Mouse (Mus musculus): ENCODE data around the gene Ubl3.

The Ubl3 gene

DNA sequence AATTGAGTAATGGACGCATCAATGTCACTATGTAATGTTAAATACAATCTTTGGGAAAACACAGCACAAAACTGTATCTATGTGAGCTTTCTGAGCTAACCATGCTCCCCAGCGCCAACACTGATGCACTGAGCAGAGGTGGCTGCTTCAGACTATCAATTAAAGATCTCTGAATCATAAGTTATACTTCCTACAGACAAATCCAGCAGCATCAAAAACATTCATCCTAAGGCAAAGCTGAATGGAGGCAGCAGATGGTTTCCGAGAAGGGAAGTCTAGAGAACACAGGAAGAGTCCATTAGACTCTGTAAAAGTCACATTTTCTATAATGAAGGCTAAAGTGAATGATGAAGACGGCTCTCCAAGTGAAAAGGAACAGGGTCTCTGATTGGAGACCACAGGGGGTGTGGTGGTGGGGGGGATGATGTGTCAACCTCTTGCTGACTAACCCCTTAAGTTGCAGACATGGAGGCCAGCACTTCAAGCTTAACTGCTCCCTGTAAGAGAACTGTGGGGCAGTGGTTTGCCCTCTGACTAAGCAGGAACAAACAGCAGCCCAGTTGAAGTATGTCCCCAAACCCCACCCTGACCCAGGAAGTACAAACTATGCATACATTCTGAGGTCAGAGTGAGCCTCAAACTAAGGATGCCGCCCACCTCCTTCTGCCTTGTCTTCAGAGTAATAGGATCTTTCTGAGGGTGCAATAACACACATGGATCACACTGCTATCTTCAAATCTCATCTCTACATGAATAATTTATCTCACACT, 29.2 kb downstream of the Ubl3 start:
- no peak for DNase-seq

- DNase-seq: no peak
These were observed 30.2 kb downstream of the Ubl3 start for GRCm38 (mm10) chr5:148522378-148522777.

GRCm38 (mm10) chr5:148517445-148517844, 35.1 kb downstream of the Ubl3 start:
- DNase-seq: no peak

- DNase-seq: peak; percentile 31
These were observed 40.4 kb downstream of the Ubl3 start for GRCm38 (mm10) chr5:148512042-148512640.

DNA sequence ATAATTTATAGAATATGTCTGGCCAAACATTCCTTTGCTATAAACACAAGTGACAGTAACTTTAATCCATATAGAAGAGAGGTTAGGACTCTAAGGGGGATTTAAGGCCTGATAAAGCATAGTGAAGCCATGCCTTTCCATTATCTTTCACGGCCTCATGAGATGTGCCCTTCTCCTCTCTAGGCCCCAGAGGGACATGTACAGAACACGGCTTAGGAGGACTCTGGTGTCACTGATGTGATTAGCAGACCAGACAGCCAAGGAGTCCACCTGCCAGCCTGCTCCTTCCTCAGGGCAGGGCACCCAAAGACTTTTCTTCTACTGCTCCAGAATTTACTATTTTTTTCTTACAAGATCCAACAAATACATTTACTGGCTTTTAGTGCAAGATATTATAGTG, 42.3 kb downstream of the Ubl3 start:
- no peak for DNase-seq

DNA sequence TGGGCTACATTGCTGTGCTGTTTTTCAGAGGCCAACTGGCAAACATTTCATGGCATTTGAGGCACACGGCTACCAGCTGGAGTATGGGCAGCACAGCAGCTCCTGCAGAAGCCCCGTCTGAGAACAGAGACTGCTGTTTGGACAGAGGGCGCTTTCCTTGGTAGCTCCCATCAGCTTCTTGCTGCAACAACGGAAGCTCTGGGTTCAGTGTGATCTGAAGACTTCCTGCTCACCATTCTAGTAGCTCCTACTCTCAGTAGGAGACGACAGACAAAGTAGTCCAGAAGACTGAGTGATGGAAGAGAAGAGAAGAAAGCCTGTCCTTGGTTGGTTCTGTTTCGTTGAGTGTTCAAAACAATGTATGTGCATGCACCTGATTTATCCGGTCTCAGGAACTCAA, 42.9 kb downstream of the Ubl3 start:
- DNase-seq: no peak

DNA sequence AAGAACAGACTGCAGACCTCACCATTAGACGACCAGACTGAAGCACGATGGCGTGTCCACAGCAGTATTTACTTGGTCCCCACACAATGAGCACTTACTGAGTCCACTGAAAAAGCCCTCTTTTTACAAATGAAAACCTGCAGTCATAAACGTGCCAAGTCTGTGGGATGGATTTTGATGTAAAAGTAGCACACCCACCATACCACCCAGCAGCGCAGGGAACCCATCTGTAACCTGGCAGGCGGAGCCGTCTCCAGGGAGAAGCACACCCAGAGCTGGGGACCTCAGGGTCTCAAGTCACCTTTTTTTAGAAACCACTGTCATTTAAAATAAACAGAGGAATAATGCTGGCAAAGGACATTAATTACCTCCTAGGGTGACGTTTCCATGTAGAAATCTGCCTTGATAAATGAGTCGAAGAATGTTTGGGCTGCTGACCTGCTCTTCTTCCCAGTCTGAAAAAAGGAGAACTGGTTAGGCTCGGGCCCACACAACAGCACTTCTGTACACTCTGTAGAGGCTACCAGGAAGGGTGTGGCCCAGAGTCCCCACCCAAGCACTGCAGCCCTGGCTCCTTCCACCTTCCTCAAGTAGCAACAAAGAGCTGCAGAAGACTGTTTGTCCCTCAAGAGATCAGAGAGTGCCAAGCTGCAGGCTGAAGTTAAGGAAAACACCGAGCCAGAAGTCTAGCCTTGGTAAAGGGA, 43.5 kb downstream of the Ubl3 start:
- peak; percentile 60 for DNase-seq

GRCm38 (mm10) chr5:148505381-148505780, 47.2 kb downstream of the Ubl3 start:
- no peak for DNase-seq

DNA sequence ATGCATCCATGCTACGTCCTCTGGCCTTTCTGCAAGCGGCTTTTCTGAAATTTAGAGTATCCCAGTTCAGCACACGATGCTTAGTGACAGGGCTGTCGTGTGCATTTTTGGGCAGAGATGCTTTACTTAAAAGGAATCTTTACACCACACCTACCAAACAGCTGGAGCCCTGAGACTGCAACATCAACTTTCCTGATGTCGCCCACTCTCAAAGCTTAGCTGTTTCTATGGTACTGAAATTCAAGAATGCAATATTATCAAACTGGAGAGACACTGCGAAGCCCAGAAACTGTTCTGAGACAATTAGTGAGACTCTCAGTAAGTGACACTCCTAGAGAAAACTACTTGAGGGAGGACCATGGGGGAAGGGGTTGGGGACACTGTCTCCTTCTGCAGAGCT, 50.4 kb downstream of the Ubl3 start:
- no peak for DNase-seq

GRCm38 (mm10) chr5:148501228-148501957, 51.2 kb downstream of the Ubl3 start:
- no peak for DNase-seq

- no peak for DNase-seq
These were observed 52.1 kb downstream of the Ubl3 start for GRCm38 (mm10) chr5:148500516-148500915.

DNA sequence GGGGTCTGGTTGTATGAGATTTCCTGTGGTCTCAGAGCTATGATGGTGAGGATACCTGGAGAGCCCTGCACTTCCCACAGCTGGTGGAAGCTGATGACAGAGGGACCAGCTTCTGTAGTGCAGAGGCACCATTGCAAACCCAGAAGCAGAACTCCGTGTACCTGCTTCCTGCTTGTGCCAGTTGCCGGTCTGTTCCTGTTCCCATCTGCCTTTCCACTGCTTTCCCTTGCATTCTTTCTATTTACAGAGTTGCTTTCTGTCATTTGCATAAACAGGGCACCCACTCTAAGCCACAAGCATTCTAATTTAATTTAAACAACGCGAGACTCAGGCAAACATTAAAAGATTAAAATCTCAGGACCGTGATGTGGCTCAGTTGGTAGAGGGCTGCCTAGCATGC, 53.0 kb downstream of the Ubl3 start:
- DNase-seq: no peak

DNA sequence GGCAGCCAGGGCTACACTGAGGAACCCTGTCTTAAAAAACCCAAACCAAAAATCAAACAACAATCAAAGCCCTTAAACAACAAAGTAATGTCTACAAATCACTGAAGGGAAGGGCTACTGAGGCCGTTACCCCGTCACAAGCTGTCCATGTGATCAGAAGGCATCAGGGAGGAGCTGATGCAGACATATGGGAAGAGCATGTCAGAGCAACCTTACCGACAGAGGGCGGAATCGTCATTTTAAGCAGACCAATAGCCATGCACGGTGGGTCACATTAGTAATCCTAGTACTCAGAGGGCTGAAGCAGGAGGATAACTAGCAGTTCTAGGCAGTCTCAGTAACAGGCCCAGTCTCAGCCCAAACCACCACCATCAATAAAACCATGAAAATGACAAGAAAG, 56.6 kb downstream of the Ubl3 start:
- DNase-seq: no peak

DNA sequence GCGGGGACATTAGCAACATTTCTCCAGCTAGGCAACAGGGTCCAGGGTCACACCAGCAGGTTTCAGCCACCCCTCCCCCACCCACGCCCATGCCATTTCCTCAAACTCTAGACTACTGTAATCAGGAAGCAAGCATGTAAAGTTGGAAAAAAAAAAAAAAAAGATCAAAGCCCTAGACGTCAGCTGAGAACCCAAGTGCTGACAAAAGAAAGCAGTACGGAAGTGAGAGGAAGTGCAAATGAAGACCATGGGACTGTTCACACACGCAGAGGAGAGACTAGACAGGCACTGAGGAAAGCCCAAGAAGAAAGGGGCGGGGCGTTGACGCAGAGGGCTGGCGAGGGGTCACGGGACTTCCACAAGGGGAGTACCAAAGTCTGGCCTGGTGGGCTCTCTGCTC, 57.4 kb downstream of the Ubl3 start:
- DNase-seq: peak; percentile 80

- DNase-seq: no peak
These were observed 58.3 kb downstream of the Ubl3 start for GRCm38 (mm10) chr5:148494249-148494648.

- DNase-seq: no peak
These were observed 59.6 kb downstream of the Ubl3 start for GRCm38 (mm10) chr5:148493025-148493424.

DNA sequence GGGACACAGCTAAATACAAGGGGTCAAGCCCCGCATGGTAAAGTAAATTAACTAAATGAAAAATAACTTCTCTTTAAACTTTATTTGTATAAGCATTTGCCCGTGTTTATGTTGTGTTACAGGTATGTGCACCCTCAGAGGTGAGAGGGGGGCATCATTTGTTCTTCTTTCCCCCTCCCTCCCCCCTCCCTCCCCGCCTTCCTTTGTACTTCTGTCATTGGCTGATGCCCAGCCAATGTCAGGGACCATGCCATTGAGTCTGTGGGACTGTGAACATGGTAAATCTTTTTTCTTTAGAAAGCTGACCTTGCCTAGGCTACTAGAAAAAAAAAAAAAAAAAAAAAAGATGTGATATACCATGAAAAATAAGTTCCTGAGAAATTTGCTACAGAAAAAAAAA, 62.2 kb downstream of the Ubl3 start:
- DNase-seq: no peak

- DNase-seq: peak; percentile 73
These were observed 62.8 kb downstream of the Ubl3 start for GRCm38 (mm10) chr5:148489724-148490193.

GRCm38 (mm10) chr5:148488891-148489723, 63.5 kb downstream of the Ubl3 start:
- DNase-seq: peak; percentile 59

DNA sequence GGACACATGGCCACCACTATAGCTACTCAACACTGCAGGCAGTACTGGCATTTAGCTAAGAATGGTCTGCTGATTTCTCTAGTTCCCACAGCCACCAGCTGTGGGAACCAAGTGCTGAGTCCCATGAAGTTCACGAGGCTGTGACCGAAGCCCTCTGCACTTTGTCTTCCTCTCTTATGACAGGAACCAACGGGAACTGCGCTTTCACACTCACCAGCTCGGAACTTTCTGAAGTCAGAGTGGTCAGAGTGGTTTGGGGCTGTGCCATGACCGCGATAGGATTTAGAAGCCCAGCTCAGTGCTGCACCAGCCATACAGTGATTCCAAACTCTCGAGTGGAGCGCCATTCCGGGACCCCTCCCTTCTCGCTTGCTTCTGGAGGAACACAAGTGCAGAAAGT, 66.4 kb downstream of the Ubl3 start:
- no peak for DNase-seq

DNA sequence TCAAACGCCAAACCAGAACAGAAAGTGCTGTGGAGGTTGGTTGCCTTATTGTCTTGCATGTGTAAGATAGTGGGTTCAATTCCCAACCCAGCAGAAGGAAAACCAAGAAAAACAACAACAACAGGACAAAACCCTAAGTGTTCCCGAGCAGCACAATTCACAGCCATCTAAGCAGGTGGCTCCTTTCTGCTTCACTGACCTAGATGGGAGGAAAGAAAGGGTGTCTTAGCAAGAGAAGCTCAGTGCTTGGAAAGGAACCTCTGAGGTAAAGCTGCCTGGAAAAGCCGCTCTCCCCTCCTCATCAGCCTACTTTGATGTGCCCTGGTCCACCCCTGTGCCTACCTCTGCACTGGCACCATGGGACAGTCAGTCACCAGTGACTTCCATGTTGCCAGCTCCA, 70.8 kb downstream of the Ubl3 start:
- no peak for DNase-seq

- no peak for DNase-seq
These were observed 78.2 kb downstream of the Ubl3 start for GRCm38 (mm10) chr5:148474346-148474745.
